Mouse (Mus musculus) inflammation-experienced regulatory T-cells, adult 6 months (primary cell): ENCODE results near the gene Ppp1r36. TPM values are rescaled to one million over a fixed set of nuclear protein-coding genes. Genes with fewer than 3 reads are reported as not detected.
"Not testable (repeated sequence)": the region's sequence is repeated elsewhere in the genome, so short reads cannot be mapped to it uniquely, and the experiment has no call there.

ENCODE experiments used
- ATAC-seq: one replicate; pipeline ENCODE4 v1.8.0; 2017
- polyA plus RNA-seq, 3 experiments: library from polyadenylated mRNA; unstranded; fragments of 100-300 nt; shearing (Covaris generic); gene quantifications; one replicate each; pipeline ENCODE4 v1.2.1; 2017

Gene Ppp1r36
- polyA plus RNA-seq, 3 experiments from 2014 or later: not detected

GRCm38 (mm10) chr12:76452203-76452602 is 34.9 kb downstream of the Ppp1r36 start:
- no peak for ATAC-seq

- not testable (repeated sequence) for ATAC-seq
Observed at GRCm38 (mm10) chr12:76458445-76458844, 41.1 kb downstream of the Ppp1r36 start.

- ATAC-seq: no peak
Observed at GRCm38 (mm10) chr12:76459032-76459431, 41.7 kb downstream of the Ppp1r36 start.

GRCm38 (mm10) chr12:76463391-76463790 is 46.1 kb downstream of the Ppp1r36 start:
- ATAC-seq: no peak

GRCm38 (mm10) chr12:76464651-76465252 is 47.4 kb downstream of the Ppp1r36 start:
- no peak for ATAC-seq

GRCm38 (mm10) chr12:76466651-76467050 is 49.3 kb downstream of the Ppp1r36 start:
- no peak for ATAC-seq

- ATAC-seq: no peak
Observed at GRCm38 (mm10) chr12:76467256-76467655, 49.9 kb downstream of the Ppp1r36 start.

- no peak for ATAC-seq
Observed at GRCm38 (mm10) chr12:76472046-76472445, 54.7 kb downstream of the Ppp1r36 start.

- ATAC-seq: no peak
Observed at GRCm38 (mm10) chr12:76473562-76474245, 56.4 kb downstream of the Ppp1r36 start.

- ATAC-seq: no peak
Observed at GRCm38 (mm10) chr12:76474246-76474583, 56.9 kb downstream of the Ppp1r36 start.

- no peak for ATAC-seq
Observed at GRCm38 (mm10) chr12:76474802-76475201, 57.5 kb downstream of the Ppp1r36 start.

- no peak for ATAC-seq
Observed at GRCm38 (mm10) chr12:76476146-76476545, 58.8 kb downstream of the Ppp1r36 start.

GRCm38 (mm10) chr12:76478309-76479023 is 61.1 kb downstream of the Ppp1r36 start:
- ATAC-seq: no peak

GRCm38 (mm10) chr12:76479174-76479573 is 61.8 kb downstream of the Ppp1r36 start:
- ATAC-seq: no peak

- ATAC-seq: no peak
Observed at GRCm38 (mm10) chr12:76479836-76480495, 62.6 kb downstream of the Ppp1r36 start.

GRCm38 (mm10) chr12:76482446-76482845 is 65.1 kb downstream of the Ppp1r36 start:
- ATAC-seq: no peak

GRCm38 (mm10) chr12:76482948-76483347 is 65.6 kb downstream of the Ppp1r36 start:
- ATAC-seq: no peak

GRCm38 (mm10) chr12:76484881-76485280 is 67.5 kb downstream of the Ppp1r36 start:
- no peak for ATAC-seq

GRCm38 (mm10) chr12:76485381-76485780 is 68.0 kb downstream of the Ppp1r36 start:
- ATAC-seq: no peak

GRCm38 (mm10) chr12:76486943-76487342 is 69.6 kb downstream of the Ppp1r36 start:
- ATAC-seq: no peak
